Mouse (Mus musculus): ENCODE measurements around the gene Sync.
A peak's percentile ranks its signal among the peaks of the same experiment; 100 is the strongest.

Sync gene

DNA sequence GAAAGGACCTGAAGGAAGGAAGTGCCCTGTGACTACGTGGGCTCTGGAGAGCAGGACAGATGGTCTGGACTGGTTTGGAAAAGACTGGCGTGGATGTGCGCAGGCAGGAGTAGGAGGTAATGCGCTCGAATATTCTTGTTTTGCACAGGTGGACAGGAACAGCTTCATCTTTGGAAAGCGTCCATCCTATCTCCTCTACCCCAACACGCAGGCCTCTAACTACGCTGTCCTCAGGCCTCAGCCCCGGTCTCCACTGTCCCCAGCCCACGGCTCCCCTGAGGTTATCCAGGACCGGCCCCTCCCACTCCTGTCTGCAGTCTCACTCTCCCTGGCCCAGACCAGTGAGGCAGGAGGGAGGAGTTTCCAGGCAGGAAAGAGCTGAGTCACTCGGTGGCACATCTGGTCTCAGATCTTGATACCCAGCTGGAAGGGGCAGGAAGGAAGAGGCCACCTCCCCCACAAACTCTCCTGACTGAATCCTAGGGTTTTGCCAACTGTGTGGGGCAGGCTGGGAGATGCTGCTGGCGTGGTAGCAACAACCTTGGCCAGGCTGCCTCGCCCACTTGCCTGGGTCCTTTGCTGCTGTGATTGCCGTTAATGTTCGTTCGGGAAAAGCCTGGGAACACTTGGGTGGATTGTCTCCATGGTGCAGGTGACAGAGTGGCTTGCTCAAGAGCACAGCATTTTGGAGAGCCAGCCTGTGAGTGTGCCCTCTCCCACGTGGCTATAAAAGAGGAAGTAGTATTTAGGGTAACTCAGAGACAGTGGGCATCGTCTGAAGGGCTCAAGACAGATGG is 24.0 kb upstream of the Sync start:
- DNase-seq, result peak; percentile 65

DNA sequence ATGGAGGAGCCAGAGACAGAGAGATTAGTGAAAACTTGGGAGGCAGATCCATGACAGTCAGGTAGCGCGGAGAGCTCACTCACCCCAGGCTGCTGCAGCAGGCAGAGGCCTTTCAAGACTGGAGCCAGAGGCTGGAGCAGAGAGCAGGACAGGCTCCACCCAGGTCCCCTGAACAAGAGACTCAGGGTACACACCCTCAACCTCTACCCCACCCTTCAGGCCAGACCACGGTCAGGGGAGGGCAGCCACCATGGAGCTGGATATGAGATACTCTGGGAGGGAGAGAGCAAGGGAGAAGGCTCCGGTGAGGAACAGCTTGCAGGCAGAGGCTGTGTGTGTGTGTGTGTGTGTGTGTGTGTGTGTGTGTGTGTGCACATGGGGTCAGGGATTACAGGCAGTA is 21.2 kb upstream of the Sync start:
- DNase-seq, result no peak

DNA sequence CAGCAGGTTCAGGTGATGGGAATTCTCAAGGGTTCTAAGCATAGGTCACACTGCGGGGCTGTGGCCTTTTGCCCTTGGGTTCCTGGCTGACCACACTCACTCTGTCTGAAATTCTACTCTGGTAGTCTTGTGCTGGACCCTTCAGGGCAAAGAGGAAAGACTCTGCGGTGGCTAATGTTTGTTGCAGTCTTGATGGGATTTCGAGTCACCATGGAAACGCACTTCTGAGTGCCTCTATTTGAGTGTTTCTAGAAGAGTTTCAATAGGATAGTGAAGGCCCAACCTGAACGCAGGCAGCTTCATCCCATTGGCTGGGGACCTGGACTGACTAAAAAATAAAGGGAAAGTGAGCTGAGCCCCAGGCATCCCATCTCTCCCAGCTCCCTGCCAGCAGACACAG is 20.6 kb upstream of the Sync start:
- no peak for DNase-seq

DNA sequence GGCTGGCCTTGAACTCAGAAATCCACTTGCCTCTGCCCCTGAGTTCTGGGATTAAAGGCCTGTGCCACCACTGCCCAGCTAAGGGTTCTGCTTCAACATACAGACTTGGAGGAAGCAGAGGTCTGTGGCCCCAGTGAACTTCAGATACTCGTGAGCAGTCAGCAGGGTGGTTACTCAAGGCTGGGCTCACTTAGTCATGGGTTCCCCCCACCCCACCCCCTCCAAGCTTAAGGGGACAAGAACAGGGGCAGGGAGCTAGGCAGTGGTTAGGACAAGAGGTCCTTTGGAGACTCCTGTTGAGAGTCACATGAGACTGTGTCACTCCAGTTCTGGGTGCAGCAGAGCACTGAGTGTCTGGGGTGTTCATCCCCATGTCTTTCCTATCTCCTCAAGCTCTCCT is 18.7 kb upstream of the Sync start:
- DNase-seq, result no peak

DNA sequence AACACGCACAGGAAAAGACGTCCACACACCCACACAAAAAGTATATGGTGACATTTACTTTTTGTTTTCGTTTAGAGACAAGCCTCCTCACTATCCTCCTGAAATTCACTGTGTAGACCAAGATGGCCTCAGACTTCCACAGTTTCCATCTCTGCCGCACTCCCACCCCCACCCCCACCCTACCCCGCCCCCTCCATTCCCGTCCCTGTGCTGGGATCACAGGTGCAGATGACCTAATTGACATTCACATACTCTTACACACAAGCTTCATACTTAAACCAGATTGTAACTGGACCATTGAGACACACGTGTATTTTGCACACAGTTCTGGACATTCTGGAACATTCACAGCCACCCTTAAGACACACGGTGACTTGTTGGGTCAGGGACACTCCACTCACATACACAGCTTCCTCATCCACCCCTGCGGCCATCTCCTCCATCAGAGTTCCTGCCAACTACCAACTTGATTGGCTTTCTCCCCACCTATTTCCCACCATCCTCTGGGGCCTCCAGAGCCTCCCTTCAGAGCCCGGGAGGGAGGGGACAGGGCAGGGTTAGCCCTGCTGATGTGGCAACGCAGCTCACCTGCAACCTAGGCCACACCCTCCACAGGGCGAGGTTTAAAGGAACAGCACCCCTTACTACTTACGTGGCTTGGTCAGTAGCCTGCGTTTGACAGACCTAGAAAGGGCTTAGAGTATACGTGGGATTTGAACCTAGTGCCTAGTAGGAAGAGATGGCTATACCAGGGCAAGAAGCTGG is 15.2 kb upstream of the Sync start:
- peak; percentile 91 for DNase-seq

DNA sequence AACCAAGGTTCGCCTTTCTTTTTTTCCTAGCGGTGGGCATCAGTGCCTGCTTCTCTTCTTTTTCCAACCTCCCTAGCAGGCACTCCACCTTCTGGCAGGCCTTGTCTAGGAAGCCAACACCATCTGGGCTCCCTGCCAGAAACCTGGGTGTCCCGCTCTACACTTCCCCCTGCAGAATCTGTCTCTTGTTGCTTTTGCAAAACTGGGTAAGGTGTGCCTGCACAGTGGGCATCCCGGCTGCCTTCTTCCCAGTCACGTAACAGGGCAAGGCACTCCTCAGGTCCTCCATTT is 14.7 kb upstream of the Sync start:
- peak; percentile 80 for DNase-seq

DNA sequence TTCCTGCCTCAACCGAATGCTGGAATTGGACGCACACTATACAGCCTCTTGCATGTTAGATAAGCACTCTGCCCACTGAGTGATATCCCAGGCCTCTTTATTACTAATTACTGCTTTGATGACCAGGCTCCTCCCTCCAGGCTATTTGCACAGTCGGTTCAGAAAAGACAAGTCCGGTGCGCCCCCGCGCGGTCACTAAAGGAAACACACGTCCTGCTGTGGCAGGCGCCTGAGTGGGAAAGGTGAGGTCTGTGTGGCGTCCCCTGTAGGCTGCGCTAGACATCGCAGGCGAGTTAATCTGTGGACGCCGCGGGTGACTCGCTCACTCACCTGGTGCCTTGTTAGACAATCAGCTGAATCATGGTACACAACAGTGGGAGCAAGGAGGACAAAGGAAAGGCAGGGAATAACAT is 11.0 kb upstream of the Sync start:
- DNase-seq, result peak; percentile 99

DNA sequence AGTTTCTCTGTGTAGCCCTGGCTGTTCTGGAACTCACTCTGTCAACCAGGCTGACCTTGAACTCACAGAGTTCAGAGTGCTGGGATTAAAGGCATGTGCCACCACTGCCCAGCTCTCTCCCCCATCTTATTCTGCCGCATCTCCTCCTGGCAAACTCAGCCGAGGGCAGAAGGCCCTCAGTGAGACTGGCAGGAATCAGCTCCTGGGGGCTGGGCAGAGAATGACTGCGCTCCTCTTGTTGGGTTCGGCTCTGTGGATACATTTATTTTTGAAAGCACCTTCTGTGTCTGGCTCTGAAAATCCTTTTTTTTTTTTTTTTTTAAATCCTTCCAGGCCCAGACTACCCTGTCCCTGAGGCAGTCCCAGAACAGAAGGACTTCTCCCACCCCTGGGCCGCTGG is 4.6 kb upstream of the Sync start:
- no peak for DNase-seq

DNA sequence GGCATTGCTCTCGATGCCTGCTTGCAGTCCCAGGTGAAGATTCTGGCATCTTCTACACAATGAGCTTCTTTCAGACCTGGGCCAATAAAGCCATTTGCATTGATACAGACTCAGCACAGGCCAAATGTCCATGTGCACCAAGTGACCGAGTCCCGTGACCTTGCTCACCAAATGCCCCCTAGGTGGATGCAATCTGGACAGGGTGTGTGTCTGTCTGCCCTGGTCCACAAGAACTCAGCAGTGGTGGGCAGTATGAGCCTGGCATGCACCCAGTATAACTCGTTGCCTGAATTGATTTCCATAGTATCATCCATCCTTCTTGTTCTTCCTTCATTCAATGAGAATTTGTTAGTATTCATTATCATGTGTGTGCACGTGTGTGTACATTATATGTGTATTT is 4.2 kb upstream of the Sync start:
- no peak for DNase-seq

DNA sequence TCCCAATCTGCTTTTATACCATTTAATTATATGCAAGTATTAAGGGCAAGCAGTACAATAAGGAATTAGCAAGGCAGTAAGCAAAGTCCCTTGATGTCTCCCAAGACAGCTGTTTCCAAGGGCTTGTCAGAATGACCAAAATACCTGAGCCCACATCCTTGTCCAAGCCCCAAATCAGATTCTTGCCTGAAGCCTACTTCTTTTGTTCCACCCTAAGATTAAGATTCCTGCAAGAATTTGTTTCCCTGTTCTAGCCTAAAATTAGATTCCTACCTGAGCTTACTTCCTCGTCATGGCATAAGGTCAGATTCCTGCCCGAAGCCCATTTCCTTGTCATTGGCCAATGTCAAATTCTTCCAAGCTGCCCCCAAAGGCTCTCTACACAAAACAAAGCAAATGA is 2.7 kb upstream of the Sync start:
- DNase-seq, result no peak

DNA sequence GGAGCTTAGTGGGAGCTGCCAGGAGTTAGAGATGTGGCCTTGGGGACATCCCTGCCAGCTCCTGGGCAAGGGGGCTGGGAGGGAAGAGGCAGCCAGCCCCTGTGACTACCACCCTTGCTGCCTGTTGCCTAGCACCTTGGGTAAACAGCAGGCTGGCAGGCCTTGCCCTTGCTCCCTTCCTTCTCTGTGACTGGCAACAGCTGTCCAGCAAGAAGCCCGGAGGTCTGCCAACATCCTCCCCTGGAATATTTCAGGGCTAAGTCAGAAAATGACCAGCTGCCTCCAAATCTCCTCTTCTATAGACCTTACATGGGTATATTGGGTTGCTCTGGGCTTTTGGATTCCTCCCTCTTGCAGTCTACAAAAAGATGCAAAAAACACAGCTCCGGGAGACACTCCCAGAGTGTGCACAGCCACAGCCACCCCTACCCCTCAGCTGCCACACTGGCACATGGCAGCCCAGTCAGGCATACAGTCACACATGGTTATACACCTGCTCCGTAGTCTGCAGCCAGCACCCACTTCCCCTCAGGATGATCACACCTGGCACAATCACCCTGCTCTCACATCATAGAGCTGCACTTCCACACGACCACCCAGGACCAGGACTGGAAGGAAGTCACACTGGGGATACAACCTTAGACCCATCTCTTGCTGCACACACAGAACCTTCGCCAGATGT is 1.3 kb upstream of the Sync start:
- no peak for DNase-seq

DNA sequence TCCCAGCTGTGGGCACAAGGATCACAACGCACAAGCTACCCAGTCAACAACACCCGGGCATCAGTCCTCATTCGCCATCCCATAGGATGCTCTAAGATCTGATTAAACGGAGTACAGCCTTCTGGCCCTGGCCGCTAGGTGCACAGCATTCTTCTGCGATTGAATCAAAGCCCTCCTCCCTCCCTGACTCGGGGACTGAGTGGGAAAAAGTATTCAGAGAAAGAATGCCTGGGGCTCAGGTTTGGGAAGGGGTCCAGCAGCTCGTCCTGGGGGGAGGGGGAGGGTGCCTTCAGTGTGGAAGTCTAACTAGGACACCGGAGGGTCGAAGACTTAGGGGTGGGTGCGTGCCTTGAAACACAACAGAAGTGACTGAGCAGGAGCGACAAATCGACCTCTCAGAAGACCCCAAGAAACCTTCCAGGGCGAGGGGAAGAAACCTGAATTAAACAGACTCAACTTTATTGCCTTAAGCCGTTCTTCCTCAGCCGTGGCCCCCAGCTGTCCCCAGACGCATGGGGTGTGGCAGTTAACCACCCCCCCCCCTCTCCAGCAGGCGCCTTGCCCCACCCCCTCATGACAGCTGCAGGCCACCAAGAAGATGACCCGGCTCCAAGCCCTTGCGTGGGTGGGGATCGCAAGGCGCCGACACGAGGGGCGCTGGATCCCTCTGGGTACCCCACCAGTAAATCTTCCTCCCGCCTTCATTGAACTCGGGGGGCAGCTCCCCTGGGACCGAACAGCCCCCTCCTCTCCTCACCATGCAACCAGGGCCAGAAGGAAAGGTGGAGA is 540 bp upstream of the Sync start:
- no peak for DNase-seq

DNA sequence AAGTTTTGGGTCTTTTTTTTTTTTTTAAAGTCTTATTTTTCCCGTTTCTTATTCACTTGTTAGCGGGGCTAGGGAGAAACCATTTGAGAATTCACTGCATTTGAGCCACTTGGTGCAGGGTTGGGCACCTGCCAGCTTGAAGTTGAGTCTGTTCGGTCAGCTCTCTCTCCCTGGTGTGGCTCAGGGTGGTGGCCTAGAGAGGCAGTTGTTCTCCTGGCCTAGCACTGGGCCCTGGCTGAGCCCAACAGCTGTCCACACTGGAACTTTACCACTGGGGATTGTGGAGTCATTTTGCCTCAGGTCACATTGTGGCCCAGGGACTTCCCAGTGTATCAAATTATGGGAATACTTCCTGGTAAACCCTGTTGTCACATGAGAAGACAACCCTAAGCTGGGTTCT is 650 bp downstream of the Sync start:
- DNase-seq, result no peak

DNA sequence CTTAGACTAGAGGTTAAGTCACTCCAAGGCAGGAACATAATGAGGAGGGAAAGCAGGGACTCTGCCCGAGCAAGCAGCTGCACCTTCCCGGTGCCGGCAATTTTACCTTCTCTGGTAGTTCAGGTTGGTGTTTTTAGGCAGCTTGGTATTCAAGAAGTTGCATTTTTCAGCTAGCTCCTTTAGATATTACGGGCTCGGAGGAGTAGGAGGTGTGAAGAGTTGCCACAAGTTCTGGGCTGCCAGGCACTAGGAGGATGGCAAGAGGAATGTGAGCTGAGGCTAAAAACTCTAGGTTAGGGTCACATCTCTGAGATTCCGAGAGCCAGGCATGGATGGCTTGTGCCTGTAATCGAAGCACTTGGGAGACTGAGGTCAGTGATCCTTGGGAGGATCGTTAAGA is 2.3 kb downstream of the Sync start:
- DNase-seq, result no peak

DNA sequence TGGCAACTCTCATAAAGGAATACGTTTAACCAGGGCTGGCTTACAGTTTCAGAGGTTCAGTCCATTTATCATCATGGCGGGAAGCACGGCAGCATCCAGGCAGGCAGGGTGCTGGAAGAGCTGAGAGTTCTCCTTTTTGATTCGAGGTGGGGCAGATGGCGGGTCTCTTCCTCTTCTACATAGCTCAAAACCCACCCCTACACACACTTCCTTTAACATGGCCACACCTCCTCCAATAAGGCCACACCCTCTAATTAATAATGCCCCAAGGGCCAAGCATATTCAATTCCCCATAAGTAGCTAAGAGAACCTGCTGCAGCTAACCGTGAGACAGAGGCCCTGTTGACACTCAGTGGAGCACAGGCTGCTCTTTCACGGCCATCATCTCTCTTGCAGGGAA is 5.4 kb downstream of the Sync start:
- DNase-seq, result no peak

DNA sequence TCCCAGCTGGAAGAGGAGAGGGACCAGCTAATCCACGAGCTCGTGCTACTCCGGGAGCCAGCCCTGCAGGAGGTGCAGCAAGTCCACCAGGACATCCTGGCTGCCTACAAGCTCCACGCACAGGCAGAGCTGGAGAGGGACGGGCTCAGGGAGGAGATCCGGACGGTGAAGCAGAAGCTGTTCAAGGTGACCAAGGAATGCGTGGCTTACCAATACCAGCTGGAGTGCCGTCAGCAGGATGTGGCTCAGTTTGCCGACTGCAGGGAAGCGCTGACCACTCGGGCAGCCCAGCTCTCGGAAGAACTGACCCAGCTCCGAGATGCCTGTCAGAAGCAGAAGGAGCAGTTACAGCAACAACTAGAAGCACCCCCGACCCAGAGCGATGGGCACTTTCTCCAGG is 6.3 kb downstream of the Sync start:
- no peak for DNase-seq

DNA sequence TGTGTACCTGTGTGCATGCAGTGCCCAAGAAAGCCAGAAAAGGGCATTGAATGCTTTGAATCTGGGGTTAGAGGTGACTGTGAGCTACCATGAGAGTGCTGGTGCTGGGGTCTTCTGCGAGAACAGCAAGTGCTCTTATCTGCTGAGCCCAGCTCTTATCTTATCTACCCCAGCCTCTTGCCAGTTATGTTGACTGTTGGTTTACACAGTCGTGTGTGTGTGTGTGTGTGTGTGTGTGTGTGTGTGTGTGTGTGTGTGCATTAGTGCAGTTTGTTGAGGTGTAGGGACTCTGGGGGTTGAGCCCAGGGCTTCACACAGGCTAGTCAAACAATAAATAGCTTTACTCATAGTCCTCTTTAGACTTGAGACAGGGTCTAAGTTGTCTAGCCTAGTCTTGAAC is 7.8 kb downstream of the Sync start:
- DNase-seq, result no peak

DNA sequence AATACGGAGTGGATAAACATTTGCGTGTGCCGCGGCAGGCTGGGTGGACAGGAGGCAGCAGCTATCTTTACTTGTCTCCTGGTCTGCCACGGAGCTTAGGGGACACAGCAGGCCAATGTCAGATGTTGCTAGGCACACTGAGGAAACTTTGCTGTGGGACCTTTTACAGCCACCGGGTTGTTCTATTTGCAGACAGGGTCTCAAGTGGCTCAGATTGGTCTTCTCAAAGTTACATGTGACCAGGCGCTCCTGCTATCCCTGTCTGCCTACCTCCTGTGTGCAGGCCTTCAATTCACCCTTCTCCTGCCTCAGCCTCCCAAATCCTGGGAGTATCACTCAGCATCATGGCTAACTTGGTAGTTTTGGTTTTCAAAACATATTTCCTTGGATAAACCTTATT is 8.6 kb downstream of the Sync start:
- no peak for DNase-seq

DNA sequence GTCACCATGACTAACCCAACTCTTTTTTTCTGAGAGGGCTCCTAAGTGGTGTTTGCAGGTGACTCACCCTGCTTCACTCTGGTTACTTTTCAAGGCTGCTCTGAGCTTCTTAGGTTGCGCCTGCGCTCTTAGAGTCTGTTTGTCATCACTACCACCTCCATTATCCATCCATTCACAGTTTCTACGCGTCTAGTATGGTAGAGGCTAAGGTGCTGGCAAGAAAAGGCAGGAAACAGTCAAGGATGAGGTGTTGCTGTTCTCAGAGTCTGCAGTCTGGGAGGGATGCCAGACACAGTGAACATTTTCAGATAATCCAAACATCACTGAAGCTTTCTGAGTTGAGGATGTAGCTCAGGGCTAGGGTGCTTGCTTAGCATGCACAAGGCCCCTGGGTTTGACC is 10.3 kb downstream of the Sync start:
- DNase-seq, result no peak

DNA sequence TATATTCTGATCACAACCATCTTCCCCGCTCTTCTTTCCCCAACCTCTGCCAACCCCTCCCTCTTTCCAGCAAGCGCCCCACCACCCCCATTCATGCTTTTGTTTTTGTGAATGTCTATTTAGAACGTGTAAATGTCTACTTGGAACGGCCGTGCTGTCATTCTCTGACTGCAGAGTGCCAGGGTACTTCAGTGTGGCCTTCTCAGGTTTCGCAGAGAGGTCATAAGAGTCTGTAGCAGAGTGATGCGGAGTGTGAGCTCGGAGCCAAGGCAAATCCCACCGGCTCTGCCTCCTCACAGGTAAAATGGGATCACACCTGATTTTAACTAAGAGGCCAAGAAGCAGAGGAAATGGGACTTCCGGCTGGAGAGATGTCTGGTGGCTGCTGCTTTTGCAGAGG is 11.7 kb downstream of the Sync start:
- DNase-seq, result no peak

DNA sequence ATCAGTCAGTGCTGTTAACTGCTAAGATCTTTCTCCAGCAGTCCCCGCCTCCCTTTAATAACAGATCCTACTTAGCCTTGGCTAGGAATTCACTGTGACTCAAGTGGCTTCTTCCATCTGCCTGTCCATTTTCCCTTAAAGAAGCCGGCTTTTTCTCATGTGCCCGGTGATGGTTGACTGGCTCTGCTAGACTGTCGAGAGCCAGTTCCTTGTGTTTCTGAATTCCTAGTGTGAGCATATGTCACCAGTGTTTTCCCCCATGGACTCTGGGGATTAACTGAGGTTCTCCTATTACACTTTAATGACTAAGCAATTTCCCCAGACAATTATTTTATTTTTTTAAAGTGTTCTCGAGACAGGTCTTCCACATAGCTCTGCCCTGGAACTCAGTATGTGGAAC is 16.0 kb downstream of the Sync start:
- DNase-seq, result no peak

DNA sequence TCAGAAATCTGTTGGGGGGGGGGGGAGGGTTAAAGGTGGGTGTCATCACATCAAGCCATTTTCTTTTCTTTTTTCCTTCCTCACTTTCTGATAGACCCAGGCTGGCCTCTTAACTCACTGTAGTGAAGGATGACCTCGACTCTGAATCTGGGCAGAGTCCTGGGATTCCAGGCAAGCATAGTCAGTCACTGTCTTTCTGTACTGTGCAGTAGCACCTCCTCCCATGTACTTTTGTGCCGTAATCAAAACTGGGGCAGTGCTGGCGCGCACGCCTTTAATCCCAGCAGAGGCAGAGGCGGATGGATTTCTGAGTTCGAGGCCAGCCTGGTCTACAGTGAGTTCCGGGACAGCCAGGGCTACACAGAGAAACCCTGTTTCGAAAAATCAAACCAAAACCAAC is 16.4 kb downstream of the Sync start:
- DNase-seq, result peak; percentile 33

DNA sequence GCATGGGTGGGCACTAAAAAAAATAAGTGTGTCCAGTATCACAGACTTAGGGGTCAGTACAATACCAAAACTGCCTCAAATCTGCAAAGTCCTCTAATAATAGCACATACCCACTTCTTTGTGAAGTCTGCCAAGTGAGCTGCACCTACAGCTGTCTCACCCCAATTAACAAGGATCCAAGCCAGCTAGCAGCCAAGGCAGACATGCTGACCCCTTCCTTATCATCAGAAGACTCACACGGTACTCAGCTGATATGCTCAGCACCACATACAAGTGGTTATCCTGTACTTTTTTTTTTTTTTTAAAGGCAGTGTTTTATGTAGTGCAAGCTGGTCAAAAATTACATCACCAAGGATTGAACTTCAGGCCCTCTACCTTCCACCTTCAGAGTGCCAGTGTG is 16.9 kb downstream of the Sync start:
- no peak for DNase-seq

DNA sequence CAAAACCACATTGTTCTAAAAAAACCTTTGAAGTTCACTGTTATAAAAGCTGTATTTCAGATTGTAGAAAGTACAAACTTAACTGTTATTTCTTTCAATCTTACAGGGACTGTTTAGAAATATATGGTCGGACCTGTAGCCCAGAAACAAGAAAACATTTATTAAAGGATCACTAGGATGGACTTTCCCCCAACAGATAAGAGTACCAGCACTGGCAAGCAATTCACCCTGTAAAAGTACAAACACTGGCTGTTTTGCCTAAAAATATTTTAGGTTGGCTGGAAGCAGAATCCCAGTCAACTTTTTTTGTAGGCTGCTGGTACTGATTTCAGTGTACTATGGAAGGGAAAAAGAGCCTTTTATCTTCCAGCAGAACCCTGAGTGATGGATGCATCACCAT is 20.5 kb downstream of the Sync start:
- DNase-seq, result no peak
